11 mouse cellular contexts compared by ENCODE assay signal in genomic region chr15:78895741-78896140, GRCm38 (mm10). TPM values are rescaled to one million over a fixed set of nuclear protein-coding genes. Genes with fewer than 3 reads are reported as not detected.
A peak's percentile ranks its signal among the peaks of the same experiment; 100 is the strongest.
DNase-seq lines count a peak whose midpoint lies in the region; ATAC-seq and TF ChIP-seq lines count a peak whose summit lies in the region.
"Had no signal": no experiment of that assay in that cellular context is flagged by ENCODE, and none has a peak within 500 bp of the region (broad histone marks: within the 10 kb centered on the region; RNA-seq: fewer than 3 reads in every experiment).

No protein-coding gene starts in this region.

- peaks cover 30% of the 10 kb centered on the region for H3K36me3 ChIP-seq in kidney, embryonic 14.5 days (ENCODE audit: control insufficient read depth, insufficient read depth, low read length)
- H3K36me3 ChIP-seq in G1E (replicated peaks): peaks cover 61% of the 10 kb centered on the region

- ATAC-seq in kidney, embryonic 14.5 days (ENCODE audit: low FRiP score, low TSS enrichment): no peak
- ATAC-seq in G1E (ENCODE audit: extremely low read depth, insufficient number of reproducible peaks, low FRiP score, poor library complexity, severe bottlenecking): no peak; the same call in 1 of the 2 replicates
- ATAC-seq in granulocyte monocyte progenitor cell, adult 5-6 weeks (replicated peaks; ENCODE audit: poor library complexity, severe bottlenecking): peak; percentile 13
- 0 out of 2 replicates have a peak, but pooled peaks have one; percentile 2 for ATAC-seq in monocyte, adult 5-6 weeks (replicated peaks; ENCODE audit: insufficient number of reproducible peaks, low FRiP score, low TSS enrichment, poor library complexity, severe bottlenecking)
- ATAC-seq: Patski had no signal

- H3K9ac ChIP-seq in kidney, embryonic 14.5 days (ENCODE audit: low read depth, low read length): no peak overlapping the region

- H3K4me1 ChIP-seq in kidney, embryonic 14.5 days (ENCODE audit: control insufficient read depth, insufficient read depth, low read length): peaks cover 66% of the 10 kb centered on the region
- peaks cover 87% of the 10 kb centered on the region for H3K4me1 ChIP-seq in G1E (ENCODE audit: insufficient read depth, low read depth, low read length)

- H3K9me3 ChIP-seq in kidney, embryonic 14.5 days (ENCODE audit: control insufficient read depth, low read length): no peaks in the 10 kb centered on the region
- no peaks in the 10 kb centered on the region for H3K9me3 ChIP-seq in G1E (replicated peaks)

- 0 out of 2 replicates have a peak overlapping the region, but pooled peaks have one; percentile 6 for H3K27ac ChIP-seq in kidney, embryonic 14.5 days (ENCODE audit: low read depth, low read length)

- DNase-seq in kidney, adult 11 months: no peak
- no peak for DNase-seq in G1E (ENCODE audit: low spot score)
- no peak for DNase-seq in retina, embryonic 14.5 days (ENCODE audit: low spot score)
- DNase-seq in left cerebral cortex, postnatal 14 days (ENCODE audit: low spot score in 2 of 2): no peak
- DNase-seq in lung, postnatal 10 days: no peak
- DNase-seq: cerebellum, postnatal 36 days; gastrocnemius, postnatal 36 days had no signal

- 79% methylated on average over 2 of the region's 2 CpGs for WGBS in kidney, embryonic 14.5 days

- H3K4me2 ChIP-seq in kidney, embryonic 14.5 days (replicated peaks; ENCODE audit: low read depth, low read length): no peak overlapping the region

- intact Hi-C loops in left cerebral cortex, postnatal 14 days (cut with DNase I): no loop called here

- H3K4me3 ChIP-seq in kidney, embryonic 14.5 days (ENCODE audit: low read length): no peak overlapping the region
- peak overlapping the region; percentile 68; the same call in 1 of the 2 replicates for H3K4me3 ChIP-seq in G1E (ENCODE audit: low read depth, low read length)

- no peak for TF ChIP-seq CTCF in G1E (IDR thresholded peaks at IDR 0.05; ENCODE audit: low read depth, low read length)

- no peaks in the 10 kb centered on the region for H3K27me3 ChIP-seq in kidney, embryonic 14.5 days (ENCODE audit: control insufficient read depth, insufficient read depth, low read length)
- H3K27me3 ChIP-seq in G1E (ENCODE audit: insufficient read depth, low read length): no peaks in the 10 kb centered on the region
- H3K27me3 ChIP-seq: Patski had no signal

RNA-seq across cellular contexts. Expression of gene Gm49510, which starts 3.7 kb away (rescaled TPM):
- 0.19 and 0.59 TPM in 2 replicates for polyA plus RNA-seq in kidney, embryonic 14.5 days (2014; fragmentation: Nextera tagmentation; extraction: Ambion mirVana)
- total RNA-seq in G1E (2014; fragmentation: Nextera tagmentation): not detected in 2 replicates
- 1.3 and 1.4 TPM in 2 replicates for total RNA-seq in G1E (2017)
- polyA plus RNA-seq in G1E (2012): 6.3 and 8.2 TPM in 2 replicates
- total RNA-seq in granulocyte monocyte progenitor cell, adult 5-6 weeks (2014; fragmentation: Nextera tagmentation): not detected in 2 replicates
- total RNA-seq in granulocyte monocyte progenitor cell, adult 5-6 weeks (2017): 1.1 TPM in 1 of 2 replicates, not detected in the other
- total RNA-seq in monocyte, adult 5-6 weeks (2017): 1.7 to 3.9 TPM (median 1.9 TPM) in 3 replicates
- under 1 TPM in 1 of 2 experiments, not detected in 1; 0.23 TPM for total RNA-seq in left cerebral cortex, postnatal 14 days (2021)
- total RNA-seq: gastrocnemius, postnatal 36 days had no signal

RNA-seq across cellular contexts. Expression of gene Sh3bp1, which starts 3.8 kb away (rescaled TPM):
- polyA plus RNA-seq in kidney, embryonic 14.5 days (2014; fragmentation: Nextera tagmentation; extraction: Ambion mirVana): 32.7 and 38.5 TPM in 2 replicates
- total RNA-seq in G1E (2014; fragmentation: Nextera tagmentation) (207 and 231 TPM in 2 replicates), G1E (2017) (32.7 and 34.1 TPM in 2 replicates)
- 1,400 and 1,821 TPM in 2 replicates for polyA plus RNA-seq in G1E (2012)
- 58.0 and 70.8 TPM in 2 replicates for total RNA-seq in granulocyte monocyte progenitor cell, adult 5-6 weeks (2014; fragmentation: Nextera tagmentation)
- 19.3 and 29.4 TPM in 2 replicates for total RNA-seq in granulocyte monocyte progenitor cell, adult 5-6 weeks (2017)
- total RNA-seq in monocyte, adult 5-6 weeks (2017): 18.5 to 41.3 TPM (median 19.2 TPM) in 3 replicates
- 10 to 100 TPM; 13.4 TPM for total RNA-seq in left cerebral cortex, postnatal 14 days (2021)

RNA-seq across cellular contexts. Expression of gene Pdxp, which starts 18.0 kb away (rescaled TPM):
- polyA plus RNA-seq in kidney, embryonic 14.5 days (2014; fragmentation: Nextera tagmentation; extraction: Ambion mirVana): 20.5 and 25.8 TPM in 2 replicates
- 26.6 and 31.4 TPM in 2 replicates for total RNA-seq in G1E (2014; fragmentation: Nextera tagmentation)
- 13.9 and 18.1 TPM in 2 replicates for total RNA-seq in G1E (2017)
- polyA plus RNA-seq in G1E (2012): 39.7 and 40.6 TPM in 2 replicates
- 10.6 and 19.8 TPM in 2 replicates for total RNA-seq in granulocyte monocyte progenitor cell, adult 5-6 weeks (2014; fragmentation: Nextera tagmentation)
- total RNA-seq in granulocyte monocyte progenitor cell, adult 5-6 weeks (2017): 4.0 and 6.4 TPM in 2 replicates
- 1.1 to 3.5 TPM in 2 of 3 replicates, not detected in the other for total RNA-seq in monocyte, adult 5-6 weeks (2017)
- total RNA-seq in left cerebral cortex, postnatal 14 days (2021): 100 to 1,000 TPM; 167 to 179 TPM

RNA-seq across cellular contexts. Expression of gene Gga1, which starts 18.8 kb away (rescaled TPM):
- polyA plus RNA-seq in kidney, embryonic 14.5 days (2014; fragmentation: Nextera tagmentation; extraction: Ambion mirVana): 33.9 and 44.8 TPM in 2 replicates
- total RNA-seq in G1E (2014; fragmentation: Nextera tagmentation): 52.6 and 60.2 TPM in 2 replicates
- total RNA-seq in G1E (2017): 9.6 and 10.0 TPM in 2 replicates
- polyA plus RNA-seq in G1E (2012): 158 and 177 TPM in 2 replicates
- 46.3 and 48.6 TPM in 2 replicates for total RNA-seq in granulocyte monocyte progenitor cell, adult 5-6 weeks (2014; fragmentation: Nextera tagmentation)
- total RNA-seq in granulocyte monocyte progenitor cell, adult 5-6 weeks (2017): 13.9 and 17.6 TPM in 2 replicates
- 18.3 to 37.9 TPM (median 20.8 TPM) in 3 replicates for total RNA-seq in monocyte, adult 5-6 weeks (2017)
- 10 to 100 TPM; 53.7 to 56.3 TPM for total RNA-seq in left cerebral cortex, postnatal 14 days (2021)

RNA-seq across cellular contexts. Expression of gene Lgals1, which starts 30.8 kb away (rescaled TPM):
- 584 and 814 TPM in 2 replicates for polyA plus RNA-seq in kidney, embryonic 14.5 days (2014; fragmentation: Nextera tagmentation; extraction: Ambion mirVana)
- total RNA-seq in G1E (2014; fragmentation: Nextera tagmentation) (558 and 607 TPM in 2 replicates), G1E (2017) (3,673 and 4,536 TPM in 2 replicates)
- polyA plus RNA-seq in G1E (2012): 1,469 and 2,086 TPM in 2 replicates
- total RNA-seq in granulocyte monocyte progenitor cell, adult 5-6 weeks (2014; fragmentation: Nextera tagmentation): 677 and 745 TPM in 2 replicates
- 746 and 991 TPM in 2 replicates for total RNA-seq in granulocyte monocyte progenitor cell, adult 5-6 weeks (2017)
- total RNA-seq in monocyte, adult 5-6 weeks (2017): 404 to 1,073 TPM (median 510 TPM) in 3 replicates
- total RNA-seq in left cerebral cortex, postnatal 14 days (2021): 10 to 100 TPM; 19.2 to 22.6 TPM

Comparison
In these comparisons a context has a peak if more than half of its experiments do, and no peak if none do; other contexts are left out.
1. ATAC-seq: peak in granulocyte monocyte progenitor cell, adult 5-6 weeks (single experiment) and monocyte, adult 5-6 weeks (single experiment); none in kidney, embryonic 14.5 days (single experiment) and G1E (single experiment).
2. RNA of gene Pdxp, which starts 18.0 kb away (total RNA-seq): 167 to 179 TPM in left cerebral cortex, postnatal 14 days; 13.9 to 31.4 TPM in G1E, 4.0 to 19.8 TPM in granulocyte monocyte progenitor cell, adult 5-6 weeks and 1.1 to 3.5 TPM in monocyte, adult 5-6 weeks; every median in the first group is over 4 times any median in the second.